Mouse (Mus musculus): ENCODE measurements around the gene Esyt2. TPM values are rescaled to one million over a fixed set of nuclear protein-coding genes. Genes with fewer than 3 reads are reported as not detected.

The Esyt2 gene
- polyA plus RNA-seq (2015; fragmentation: Nextera tagmentation; extraction: Ambion mirVana) = 11.3 and 12.5 TPM in 2 replicates

- H3K4me1 ChIP-seq = peaks cover 13% of the 10 kb centered on the region
- peak within 1 kb of the TSS; percentile 88 for H3K9ac ChIP-seq (replicated peaks)
- ATAC-seq (ENCODE audit: low FRiP score) = peak; percentile 97
- no peaks in the 10 kb centered on the region for H3K27me3 ChIP-seq (replicated peaks)
- no peaks in the 10 kb centered on the region for H3K36me3 ChIP-seq
- no peaks in the 10 kb centered on the region for H3K9me3 ChIP-seq (replicated peaks)
- peak within 1 kb of the TSS; percentile 94 for H3K4me2 ChIP-seq
- WGBS = under 1% methylated on average over 66 of the region's 68 CpGs
- H3K4me3 ChIP-seq (replicated peaks) = peak within 1 kb of the TSS; percentile 78
- H3K27ac ChIP-seq (replicated peaks) = peak within 1 kb of the TSS; percentile 99
Measured at GRCm38 (mm10) chr12:116280653-116281364, at the start of gene Esyt2. Gene Esyt2, plus strand, starts transcription at chr12:116281196.

- Histone ChIP-seq H3K4me3 (replicated peaks) (no peak overlapping the region), H3K4me1 (no peaks in the 10 kb centered on the region), H3K4me2 (no peak overlapping the region), H3K27me3 (replicated peaks) (no peaks in the 10 kb centered on the region), H3K27ac (replicated peaks) (no peak overlapping the region), H3K9ac (replicated peaks) (no peak overlapping the region), H3K36me3 (peaks cover 30% of the 10 kb centered on the region), H3K9me3 (replicated peaks) (no peaks in the 10 kb centered on the region)
- ATAC-seq (ENCODE audit: low FRiP score) = no peak
- WGBS = 76% methylated on average over 12 of the region's 12 CpGs
Measured at GRCm38 (mm10) chr12:116231612-116232011, 49.4 kb upstream of the Esyt2 start.

GRCm38 (mm10) chr12:116232061-116232460, 48.9 kb upstream of the Esyt2 start:
- H3K9me3 ChIP-seq (replicated peaks) = no peaks in the 10 kb centered on the region
- WGBS = 88% methylated on average over 1 of the region's 1 CpGs

GRCm38 (mm10) chr12:116235356-116235755, 45.6 kb upstream of the Esyt2 start:
- Histone ChIP-seq H3K4me2 (no peak overlapping the region), H3K9ac (replicated peaks) (no peak overlapping the region), H3K4me1 (no peaks in the 10 kb centered on the region), H3K27ac (replicated peaks) (no peak overlapping the region), H3K4me3 (replicated peaks) (no peak overlapping the region), H3K9me3 (replicated peaks) (no peaks in the 10 kb centered on the region), H3K36me3 (peaks cover 15% of the 10 kb centered on the region; the same call in 1 of the 2 replicates), H3K27me3 (replicated peaks) (no peaks in the 10 kb centered on the region)
- 85% methylated on average over 4 of the region's 4 CpGs for WGBS
- no peak for ATAC-seq (ENCODE audit: low FRiP score)

More at GRCm38 (mm10) chr12:116232061-116232460, 48.9 kb upstream of the Esyt2 start:
- Histone ChIP-seq H3K36me3 (peaks cover 27% of the 10 kb centered on the region), H3K27ac (replicated peaks) (no peak overlapping the region), H3K4me2 (no peak overlapping the region), H3K4me3 (replicated peaks) (no peak overlapping the region), H3K9ac (replicated peaks) (no peak overlapping the region), H3K27me3 (replicated peaks) (no peaks in the 10 kb centered on the region), H3K4me1 (no peaks in the 10 kb centered on the region)
- no peak for ATAC-seq (ENCODE audit: low FRiP score)

GRCm38 (mm10) chr12:116236658-116237057, 44.3 kb upstream of the Esyt2 start:
- peaks cover 23% of the 10 kb centered on the region for H3K36me3 ChIP-seq
- H3K9me3 ChIP-seq (replicated peaks) = no peaks in the 10 kb centered on the region
- 87% methylated on average over 3 of the region's 3 CpGs for WGBS
- no peaks in the 10 kb centered on the region for H3K4me1 ChIP-seq
- ATAC-seq (ENCODE audit: low FRiP score) = no peak
- H3K4me3 ChIP-seq (replicated peaks) = no peak overlapping the region
- H3K27me3 ChIP-seq (replicated peaks) = no peaks in the 10 kb centered on the region
- H3K4me2 ChIP-seq = no peak overlapping the region
- no peak overlapping the region for H3K27ac ChIP-seq (replicated peaks)
- H3K9ac ChIP-seq (replicated peaks) = no peak overlapping the region

- Histone ChIP-seq H3K9ac (replicated peaks) (no peak overlapping the region), H3K36me3 (peaks cover 25% of the 10 kb centered on the region), H3K4me2 (no peak overlapping the region), H3K27me3 (replicated peaks) (no peaks in the 10 kb centered on the region), H3K9me3 (replicated peaks) (no peaks in the 10 kb centered on the region), H3K4me3 (replicated peaks) (no peak overlapping the region), H3K4me1 (no peaks in the 10 kb centered on the region), H3K27ac (replicated peaks) (no peak overlapping the region)
- ATAC-seq (ENCODE audit: low FRiP score) = no peak
Measured at GRCm38 (mm10) chr12:116238370-116238769, 42.6 kb upstream of the Esyt2 start.

- no peak overlapping the region for H3K4me2 ChIP-seq
- no peak overlapping the region for H3K9ac ChIP-seq (replicated peaks)
- H3K36me3 ChIP-seq = peaks cover 28% of the 10 kb centered on the region
- H3K4me3 ChIP-seq (replicated peaks) = no peak overlapping the region
- no peaks in the 10 kb centered on the region for H3K9me3 ChIP-seq (replicated peaks)
- ATAC-seq (ENCODE audit: low FRiP score) = no peak
- H3K4me1 ChIP-seq = no peaks in the 10 kb centered on the region
- no peaks in the 10 kb centered on the region for H3K27me3 ChIP-seq (replicated peaks)
- H3K27ac ChIP-seq (replicated peaks) = no peak overlapping the region
- 81% methylated on average over 3 of the region's 3 CpGs for WGBS
Measured at GRCm38 (mm10) chr12:116238803-116239202, 42.2 kb upstream of the Esyt2 start.

- Histone ChIP-seq H3K4me1 (no peaks in the 10 kb centered on the region), H3K27ac (replicated peaks) (no peak overlapping the region), H3K4me3 (replicated peaks) (no peak overlapping the region), H3K36me3 (peaks cover 55% of the 10 kb centered on the region), H3K4me2 (no peak overlapping the region), H3K9me3 (replicated peaks) (no peaks in the 10 kb centered on the region), H3K27me3 (replicated peaks) (no peaks in the 10 kb centered on the region), H3K9ac (replicated peaks) (no peak overlapping the region)
- 85% methylated on average over 1 of the region's 1 CpGs for WGBS
- no peak for ATAC-seq (ENCODE audit: low FRiP score)
Measured at GRCm38 (mm10) chr12:116244601-116245000, 36.4 kb upstream of the Esyt2 start.

- WGBS = 90% methylated on average over 8 of the region's 8 CpGs
- H3K9me3 ChIP-seq (replicated peaks) = no peaks in the 10 kb centered on the region
- peaks cover 27% of the 10 kb centered on the region for H3K36me3 ChIP-seq
- no peaks in the 10 kb centered on the region for H3K27me3 ChIP-seq (replicated peaks)
- no peak overlapping the region for H3K27ac ChIP-seq (replicated peaks)
- no peak overlapping the region for H3K4me2 ChIP-seq
- ATAC-seq (ENCODE audit: low FRiP score) = no peak
- no peaks in the 10 kb centered on the region for H3K4me1 ChIP-seq
- H3K4me3 ChIP-seq (replicated peaks) = no peak overlapping the region
- H3K9ac ChIP-seq (replicated peaks) = no peak overlapping the region
Measured at GRCm38 (mm10) chr12:116254652-116255051, 26.3 kb upstream of the Esyt2 start.

- Histone ChIP-seq H3K27me3 (replicated peaks) (no peaks in the 10 kb centered on the region), H3K4me1 (no peaks in the 10 kb centered on the region), H3K4me3 (replicated peaks) (no peak overlapping the region), H3K9me3 (replicated peaks) (no peaks in the 10 kb centered on the region), H3K9ac (replicated peaks) (no peak overlapping the region), H3K27ac (replicated peaks) (no peak overlapping the region), H3K36me3 (peaks cover 27% of the 10 kb centered on the region), H3K4me2 (no peak overlapping the region)
- no peak for ATAC-seq (ENCODE audit: low FRiP score)
- WGBS = 93% methylated on average over 11 of the region's 11 CpGs
Measured at GRCm38 (mm10) chr12:116255636-116256035, 25.4 kb upstream of the Esyt2 start.

GRCm38 (mm10) chr12:116258321-116258720, 22.7 kb upstream of the Esyt2 start:
- WGBS = 91% methylated on average over 2 of the region's 2 CpGs
- no peak overlapping the region for H3K4me3 ChIP-seq (replicated peaks)
- no peaks in the 10 kb centered on the region for H3K9me3 ChIP-seq (replicated peaks)
- H3K4me1 ChIP-seq = peaks cover 3% of the 10 kb centered on the region; the same call in 1 of the 2 replicates
- H3K9ac ChIP-seq (replicated peaks) = no peak overlapping the region
- H3K4me2 ChIP-seq = no peak overlapping the region
- no peaks in the 10 kb centered on the region for H3K27me3 ChIP-seq (replicated peaks)
- peaks cover 21% of the 10 kb centered on the region; the same call in 1 of the 2 replicates for H3K36me3 ChIP-seq
- ATAC-seq (ENCODE audit: low FRiP score) = no peak
- no peak overlapping the region for H3K27ac ChIP-seq (replicated peaks)

- H3K4me1 ChIP-seq = peaks cover 3% of the 10 kb centered on the region; the same call in 1 of the 2 replicates
- ATAC-seq (ENCODE audit: low FRiP score) = peak; percentile 97
- no peaks in the 10 kb centered on the region for H3K36me3 ChIP-seq
- H3K4me3 ChIP-seq (replicated peaks) = peak within 1 kb of the TSS; percentile 85
- no peaks in the 10 kb centered on the region for H3K27me3 ChIP-seq (replicated peaks)
- no peaks in the 10 kb centered on the region for H3K9me3 ChIP-seq (replicated peaks)
- H3K9ac ChIP-seq (replicated peaks) = peak within 1 kb of the TSS; percentile 88
- H3K27ac ChIP-seq (replicated peaks) = peak within 1 kb of the TSS; percentile 85
- peak within 1 kb of the TSS; percentile 77 for H3K4me2 ChIP-seq
- WGBS = 3% methylated on average over 47 of the region's 47 CpGs
Measured at GRCm38 (mm10) chr12:116262555-116263341, 18.2 kb upstream of the Esyt2 start, which contains the start of gene Wdr60. Gene Wdr60, minus strand, starts transcription at chr12:116263022.
